Mouse (Mus musculus): Measurements from ENCODE around the gene Tmem18. TPM values are rescaled to one million over a fixed set of nuclear protein-coding genes. Genes with fewer than 3 reads are reported as not detected.

The Tmem18 gene
- total RNA-seq, 2 experiments from 2014 or later = 10.1 to 11.1 TPM

Small RNA genes lying within 50 kb of the gene (microRNA-seq; reads per million reads assigned to microRNA genes)
- 0 reads per million in 2 experiments for gene Gm25243

Other genes starting within 250 kb of the Tmem18 start
- gene Sntg2, start 211.1 kb upstream of the Tmem18 start, total RNA-seq (2021) = 1 to 10 TPM; 1.0 to 1.9 TPM